Mouse (Mus musculus) heart, embryonic 14.5 days (tissue): ENCODE results near the gene Vwa5a. TPM values are rescaled to one million over a fixed set of nuclear protein-coding genes. Genes with fewer than 3 reads are reported as not detected.

Experiments used
- ATAC-seq: fragments of 200-750 bp; cut with Nextera tagmentation; 2 replicates; pipeline ENCODE4 v1.8.0; 2017; ENCODE audit warnings: low read depth, moderate TSS enrichment; ENCODE audit not compliant: insufficient number of reproducible peaks, insufficient read depth, low FRiP score
- H3K27ac ChIP-seq, 2 experiments: fragments of 200-500 bp in 1 of 2; fragments of 300-500 bp in 1 of 2; sonication (generic) in 1 of 2; replicated peaks in 1 of 2; 2 replicates each; pipeline ENCODE4 v1.5.1; 2012 to 2014; ENCODE audit warnings: low read depth in 2 of 2, low read length in 2 of 2, control low read depth in 1 of 2, mild to moderate bottlenecking in 1 of 2, mixed read lengths in 1 of 2; ENCODE audit not compliant: control insufficient read depth in 1 of 2, insufficient read depth in 1 of 2
- H3K27me3 ChIP-seq: fragments of 300-500 bp; sonication (generic); 2 replicates; pipeline ENCODE4 v1.6.1; 2014; ENCODE audit warnings: mild to moderate bottlenecking, low read length, control low read depth; ENCODE audit not compliant: control insufficient read depth, insufficient read depth
- H3K36me3 ChIP-seq: fragments of 300-500 bp; sonication (generic); 2 replicates; pipeline ENCODE4 v1.6.1; 2014; ENCODE audit warnings: mild to moderate bottlenecking, control low read depth, low read length, mixed read lengths; ENCODE audit not compliant: control insufficient read depth, insufficient read depth
- H3K4me1 ChIP-seq, 2 experiments: fragments of 200-500 bp in 1 of 2; fragments of 300-500 bp in 1 of 2; sonication (generic) in 1 of 2; 2 replicates each; pipeline ENCODE4 v1.6.1; 2012 to 2014; ENCODE audit warnings: low read length in 2 of 2, control low read depth in 1 of 2, mixed read lengths in 1 of 2; ENCODE audit not compliant: control insufficient read depth in 2 of 2, insufficient read depth in 2 of 2
- H3K4me2 ChIP-seq: fragments of 300-500 bp; sonication (generic); 2 replicates; pipeline ENCODE4 v1.6.1; 2014; ENCODE audit warnings: mild to moderate bottlenecking, low read length
- H3K4me3 ChIP-seq, 2 experiments: fragments of 200-500 bp in 1 of 2; fragments of 300-500 bp in 1 of 2; sonication (generic) in 1 of 2; 2 replicates each; pipeline ENCODE4 v1.5.1; 2012 to 2014; ENCODE audit warnings: low read length in 2 of 2, mild to moderate bottlenecking in 2 of 2, control low read depth in 1 of 2, low read depth in 1 of 2, moderate library complexity in 1 of 2; ENCODE audit not compliant: control insufficient read depth in 1 of 2, insufficient read depth in 1 of 2
- H3K9ac ChIP-seq: fragments of 300-500 bp; sonication (generic); 2 replicates; pipeline ENCODE4 v1.6.1; 2014; ENCODE audit warnings: mild to moderate bottlenecking, low read length
- H3K9me3 ChIP-seq: fragments of 300-500 bp; sonication (generic); 2 replicates; pipeline ENCODE4 v1.6.1; 2016; ENCODE audit warnings: low read length, control low read depth; ENCODE audit not compliant: control insufficient read depth
- WGBS: fragments of 180-500 bp; shearing (Covaris S2); extraction: QIAGEN DNeasy Blood & Tissue Kit; methylation state at CpG from one replicate; pipeline ENCODE4 v1.1.7; 2014; 5-methylcytosine and 5-hydroxymethylcytosine counted together
- polyA plus RNA-seq: library from polyadenylated mRNA; unstranded; fragments of >200 nt; fragmentation: Nextera tagmentation; extraction: Ambion mirVana; gene quantifications from 2 replicates; pipeline ENCODE4 v1.2.1, GENCODE M21; 2014

The Vwa5a gene
- polyA plus RNA-seq, 1 experiment from 2014 or later: 25.5 TPM

- Histone ChIP-seq H3K4me2 (no peak overlapping the region), H3K36me3 (peaks cover 15% of the 10 kb centered on the region), H3K27me3 (no peaks in the 10 kb centered on the region), H3K4me1 (no peaks in the 10 kb centered on the region), H3K4me3 (no peak overlapping the region), H3K9ac (no peak overlapping the region), H3K9me3 (no peaks in the 10 kb centered on the region), H3K27ac (no peak overlapping the region)
- ATAC-seq: no peak
- 54% methylated on average over 4 of the region's 4 CpGs for WGBS
These were observed 26.7 kb downstream of the Vwa5a start for GRCm38 (mm10) chr9:38744619-38745315.

GRCm38 (mm10) chr9:38751999-38752398, 33.9 kb downstream of the Vwa5a start, which contains the start of gene Olfr920:
Olfr920 (plus strand) TSS chr9:38752299.
- Histone ChIP-seq H3K36me3 (no peaks in the 10 kb centered on the region), H3K4me2 (no peak within 1 kb of the TSS), H3K9me3 (no peaks in the 10 kb centered on the region), H3K4me3 (no peak within 1 kb of the TSS), H3K4me1 (no peaks in the 10 kb centered on the region), H3K9ac (no peak within 1 kb of the TSS), H3K27me3 (no peaks in the 10 kb centered on the region), H3K27ac (no peak within 1 kb of the TSS)
- WGBS: 83% methylated on average over 1 of the region's 1 CpGs
- ATAC-seq: no peak

- Histone ChIP-seq H3K27me3 (no peaks in the 10 kb centered on the region), H3K36me3 (no peaks in the 10 kb centered on the region), H3K4me1 (no peaks in the 10 kb centered on the region), H3K27ac (no peak within 1 kb of the TSS), H3K9ac (no peak within 1 kb of the TSS), H3K4me2 (no peak within 1 kb of the TSS), H3K9me3 (no peaks in the 10 kb centered on the region), H3K4me3 (no peak within 1 kb of the TSS)
- ATAC-seq: no peak
These were observed 54.7 kb downstream of the Vwa5a start, which contains the start of gene Olfr921 for GRCm38 (mm10) chr9:38772768-38773167. Olfr921 (plus strand) TSS chr9:38773068.

- WGBS: 78% methylated on average over 2 of the region's 2 CpGs
- no peak for ATAC-seq
- Histone ChIP-seq H3K4me1 (no peaks in the 10 kb centered on the region), H3K9me3 (no peaks in the 10 kb centered on the region), H3K4me3 (no peak overlapping the region), H3K27me3 (no peaks in the 10 kb centered on the region), H3K4me2 (no peak overlapping the region), H3K36me3 (no peaks in the 10 kb centered on the region), H3K27ac (no peak overlapping the region), H3K9ac (no peak overlapping the region)
These were observed 74.6 kb downstream of the Vwa5a start for GRCm38 (mm10) chr9:38792689-38793088.

Other genes with a start within 250 kb of the Vwa5a start
- gene Olfr905, start 247.2 kb upstream of the Vwa5a start, polyA plus RNA-seq: not detected in 2 replicates
- gene Olfr906, start 231.2 kb upstream of the Vwa5a start, polyA plus RNA-seq: not detected in 2 replicates
- not detected in 2 replicates for gene Olfr907, start 222.5 kb upstream of the Vwa5a start, polyA plus RNA-seq
- gene Olfr911-ps1, start 196.7 kb upstream of the Vwa5a start, polyA plus RNA-seq: not detected in 2 replicates
- gene Olfr910, start 180.4 kb upstream of the Vwa5a start, polyA plus RNA-seq: not detected in 2 replicates
- not detected in 2 replicates for gene Olfr912, start 138.1 kb upstream of the Vwa5a start, polyA plus RNA-seq
- gene Olfr913, start 125.5 kb upstream of the Vwa5a start, polyA plus RNA-seq: not detected in 2 replicates
- gene Olfr914, start 113.2 kb upstream of the Vwa5a start, polyA plus RNA-seq: not detected in 2 replicates
- gene Olfr916, start 58.4 kb upstream of the Vwa5a start, polyA plus RNA-seq: not detected in 2 replicates
- not detected in 2 replicates for gene Olfr917, start 52.4 kb upstream of the Vwa5a start, polyA plus RNA-seq
- not detected in 2 replicates for gene Olfr918, start 43.7 kb upstream of the Vwa5a start, polyA plus RNA-seq
- gene Olfr919, start 14.6 kb upstream of the Vwa5a start, polyA plus RNA-seq: not detected in 2 replicates
- gene Olfr920, start 34.0 kb downstream of the Vwa5a start, polyA plus RNA-seq: 0.04 and 0.05 TPM in 2 replicates
- gene Olfr921, start 54.8 kb downstream of the Vwa5a start, polyA plus RNA-seq: not detected in 2 replicates
- gene Olfr922, start 96.3 kb downstream of the Vwa5a start, polyA plus RNA-seq: 0.12 TPM in 1 of 2 replicates, not detected in the other
- not detected in 2 replicates for gene Olfr923, start 108.3 kb downstream of the Vwa5a start, polyA plus RNA-seq
- gene Olfr924, start 126.2 kb downstream of the Vwa5a start, polyA plus RNA-seq: not detected in 2 replicates
- not detected in 2 replicates for gene Olfr26, start 136.8 kb downstream of the Vwa5a start, polyA plus RNA-seq
- gene Olfr926, start 158.9 kb downstream of the Vwa5a start, polyA plus RNA-seq: not detected in 2 replicates
- not detected in 2 replicates for gene Olfr930, start 211.5 kb downstream of the Vwa5a start, polyA plus RNA-seq